Mouse (Mus musculus): ENCODE results near the gene Dbndd2. TPM values are rescaled to one million over a fixed set of nuclear protein-coding genes. Genes with fewer than 3 reads are reported as not detected.

The Dbndd2 gene
- total RNA-seq, 2 experiments from 2014 or later = 118 to 138 TPM

- DNase-seq (ENCODE audit: low spot score in 2 of 2) = peak; percentile 63 to 88
Observed at GRCm38 (mm10) chr2:164531169-164531568, 45.3 kb downstream of the Dbndd2 start.

- no peak for DNase-seq (ENCODE audit: low spot score in 2 of 2)
Observed at GRCm38 (mm10) chr2:164534315-164534714, 48.4 kb downstream of the Dbndd2 start.

GRCm38 (mm10) chr2:164537003-164537402, 51.1 kb downstream of the Dbndd2 start:
- no peak for DNase-seq (ENCODE audit: low spot score in 2 of 2)

GRCm38 (mm10) chr2:164540652-164541427, 54.9 kb downstream of the Dbndd2 start:
- no peak for DNase-seq (ENCODE audit: low spot score in 2 of 2)

- peak; percentile 39 to 61 for DNase-seq (ENCODE audit: low spot score in 2 of 2)
Observed at GRCm38 (mm10) chr2:164542132-164542531, 56.2 kb downstream of the Dbndd2 start.

GRCm38 (mm10) chr2:164542598-164542997, 56.7 kb downstream of the Dbndd2 start:
- DNase-seq (ENCODE audit: low spot score in 2 of 2) = no peak

Other genes with a start within 250 kb of the Dbndd2 start
- not detected for gene Svs2, start 247.6 kb upstream of the Dbndd2 start, total RNA-seq (2021)
- not detected for gene Svs3b, start 229.5 kb upstream of the Dbndd2 start, total RNA-seq (2021)
- gene Svs4, start 207.6 kb upstream of the Dbndd2 start, total RNA-seq (2021) = not detected
- not detected for gene Svs3a, start 196.8 kb upstream of the Dbndd2 start, total RNA-seq (2021)
- not detected for gene Svs6, start 169.4 kb upstream of the Dbndd2 start, total RNA-seq (2021)
- not detected for gene Svs5, start 153.4 kb upstream of the Dbndd2 start, total RNA-seq (2021)
- gene Slpi, start 97.0 kb upstream of the Dbndd2 start, total RNA-seq (2021) = under 1 TPM; 0.61 to 0.77 TPM
- gene Rbpjl, start 83.0 kb upstream of the Dbndd2 start, total RNA-seq (2021) = under 1 TPM; 0.38 to 0.42 TPM
- gene Matn4, start 80.9 kb upstream of the Dbndd2 start, total RNA-seq (2021) = 10 to 100 TPM; 11.0 to 11.2 TPM
- gene Sdc4, start 42.2 kb upstream of the Dbndd2 start, total RNA-seq (2021) = 100 to 1,000 TPM; 122 to 140 TPM
- 10 to 100 TPM; 37.9 to 39.9 TPM for gene Sys1, start 29.1 kb upstream of the Dbndd2 start, total RNA-seq (2021)
- 1 to 10 TPM; 5.4 to 9.9 TPM for gene Gm20458, start 25.1 kb upstream of the Dbndd2 start, total RNA-seq (2021)
- gene Trp53tg5, start 12.4 kb upstream of the Dbndd2 start, total RNA-seq (2021) = not detected
- 10 to 100 TPM; 80.8 to 86.1 TPM for gene Pigt, start 11.4 kb downstream of the Dbndd2 start, total RNA-seq (2021)
- under 1 TPM; 0.67 to 0.96 TPM for gene Wfdc2, start 76.3 kb downstream of the Dbndd2 start, total RNA-seq (2021)
- gene Spint3, start 87.4 kb downstream of the Dbndd2 start, total RNA-seq (2021) = not detected
- not detected for gene Wfdc6a, start 99.3 kb downstream of the Dbndd2 start, total RNA-seq (2021)
- gene Eppin, start 107.5 kb downstream of the Dbndd2 start, total RNA-seq (2021) = not detected
- gene Wfdc6b, start 127.4 kb downstream of the Dbndd2 start, total RNA-seq (2021) = not detected
- not detected for gene Wfdc8, start 127.5 kb downstream of the Dbndd2 start, total RNA-seq (2021)
- gene Wfdc16, start 152.7 kb downstream of the Dbndd2 start, total RNA-seq (2021) = not detected
- not detected for gene Wfdc10, start 169.9 kb downstream of the Dbndd2 start, total RNA-seq (2021)
- not detected for gene Wfdc9, start 170.5 kb downstream of the Dbndd2 start, total RNA-seq (2021)
- gene Wfdc11, start 188.0 kb downstream of the Dbndd2 start, total RNA-seq (2021) = not detected
- not detected for gene Wfdc13, start 199.0 kb downstream of the Dbndd2 start, total RNA-seq (2021)
- gene Spint4, start 212.4 kb downstream of the Dbndd2 start, total RNA-seq (2021) = not detected
- not detected for gene Spint5, start 229.2 kb downstream of the Dbndd2 start, total RNA-seq (2021)